Mouse (Mus musculus): Measurements from ENCODE around the gene Arrdc2.

- TF ChIP-seq POLR2A (IDR thresholded peaks at IDR 0.05; ENCODE audit: extremely low read depth, insufficient read depth, low read length) (no peak), CTCF (IDR thresholded peaks at IDR 0.05; ENCODE audit: extremely low read depth, insufficient read depth, low read length) (peak; percentile 78)
Measured at GRCm38 (mm10) chr8:70844523-70844922, 5.0 kb upstream of the Arrdc2 start.

All from cortical plate, adult 2 months (tissue).